Mouse (Mus musculus) left cerebral cortex, adult 6 months (tissue): ENCODE results near the gene Tspan15. TPM values are rescaled to one million over a fixed set of nuclear protein-coding genes. Genes with fewer than 3 reads are reported as not detected.

Experiments
- long read RNA-seq, 2 experiments: library from polyadenylated mRNA; unstranded; transcript quantifications; one replicate each; pipeline ENCODE4 v2.0.0; 2019 to 2020
- polyA plus RNA-seq: library from polyadenylated mRNA; unstranded; fragments of <200 nt; fragmentation: Nextera tagmentation; gene quantifications from 2 replicates; pipeline ENCODE4 v1.2.3, GENCODE M21; 2021

Tspan15 gene
- polyA plus RNA-seq = 20.9 and 27.5 TPM in 2 replicates
- long read RNA-seq, experiment 1, transcript Tspan15-201 (8 exons, 3,638 nt) = major isoform, 119 of 138 reads
- long read RNA-seq, experiment 1, partial matches to known transcripts = 3 of 138 reads
- long read RNA-seq, experiment 1, other reads (novel, unspliced or antisense) = 14 of 138 reads
- long read RNA-seq, experiment 2, transcript Tspan15-201 (8 exons, 3,638 nt) = major isoform, 16 of 23 reads
- long read RNA-seq, experiment 2, partial matches to known transcripts = 4 of 23 reads
- long read RNA-seq, experiment 2, other reads (novel, unspliced or antisense) = 3 of 23 reads

DNA sequence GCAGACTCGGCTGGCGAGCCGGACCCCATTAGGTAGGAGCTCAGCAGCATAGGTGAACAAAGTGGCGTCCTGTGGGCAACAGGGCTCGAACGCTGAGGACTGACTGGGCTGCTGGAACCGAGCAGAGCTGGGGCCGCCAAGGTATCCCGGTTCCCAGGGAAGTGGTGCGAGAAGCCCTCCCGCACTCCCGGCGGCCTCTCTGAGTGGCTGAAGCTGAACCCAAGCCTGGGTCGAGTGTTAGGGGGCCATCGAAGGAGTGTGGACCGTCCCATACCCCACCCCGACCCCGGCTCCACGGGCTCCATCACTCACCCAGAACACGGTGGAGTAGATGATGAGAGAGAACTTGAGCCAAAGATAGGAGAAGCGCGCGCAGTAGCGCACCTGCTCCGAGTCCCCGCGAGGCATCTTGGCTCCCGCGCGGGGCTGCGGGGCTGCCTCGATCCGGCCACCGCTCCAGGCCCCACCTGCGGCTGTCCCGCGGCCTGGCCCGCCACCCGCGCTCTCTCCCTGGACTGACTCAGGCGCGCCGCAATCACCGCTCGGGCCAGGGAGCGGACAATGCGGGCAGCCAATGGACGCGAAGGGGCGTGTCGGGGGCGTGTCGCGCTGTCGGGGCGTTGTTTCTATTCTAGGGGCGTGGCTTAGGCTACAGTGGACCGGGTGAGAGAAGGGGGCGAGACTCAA, at the start of gene Tspan15:
TSS of gene Tspan15 (minus strand) at position 544 of the 687 bp plus-strand sequence.

DNA sequence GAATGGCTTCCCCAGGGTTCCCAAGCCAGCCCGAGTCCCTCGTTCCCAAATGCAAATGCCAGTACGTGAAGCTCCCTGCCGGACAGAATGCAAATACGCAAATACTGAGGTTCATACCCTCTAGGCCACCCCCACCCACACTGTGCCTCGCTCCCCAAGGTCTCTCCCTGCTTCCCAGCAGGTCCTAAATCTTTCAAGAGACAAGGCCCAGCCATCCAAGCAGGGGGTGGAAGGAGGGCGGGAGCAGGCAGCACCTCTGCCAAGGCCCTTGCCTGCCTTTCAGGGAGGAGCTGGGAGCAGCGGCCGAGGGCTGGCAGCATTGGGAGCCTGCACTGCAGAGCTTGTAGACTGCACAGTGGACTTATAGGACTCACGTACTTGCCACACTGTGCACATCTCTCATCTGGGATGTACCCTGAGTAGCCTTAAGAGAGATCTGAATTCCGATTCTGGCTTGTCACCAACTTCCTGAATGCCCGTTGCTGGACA, 21.0 kb upstream of the Tspan15 start, which contains the start of gene Tacr2:
TSS of gene Tacr2 (plus strand) at position 439 of the 489 bp plus-strand sequence.

DNA sequence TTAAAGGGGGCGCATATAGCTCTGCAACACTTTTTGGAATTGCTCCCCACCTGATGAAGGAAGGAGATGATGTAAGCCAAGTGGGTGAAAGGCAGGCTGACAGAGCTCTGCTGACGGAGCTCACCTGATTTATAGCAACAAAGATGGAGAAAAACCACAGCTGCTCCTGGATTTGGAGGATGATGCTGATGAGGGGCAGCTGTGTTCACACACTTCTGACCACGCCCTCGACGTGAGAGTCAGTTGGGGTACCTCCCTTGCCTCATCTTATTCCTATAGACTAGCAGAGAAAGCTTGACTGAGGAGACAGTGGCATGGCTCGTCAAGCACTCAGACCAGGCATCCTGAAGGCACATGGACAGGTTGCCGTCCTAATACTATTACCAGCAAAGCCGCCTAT, 87.2 kb downstream of the Tspan15 start, which contains the start of gene Fam241b:
TSS of gene Fam241b (minus strand) at position 101 of the 400 bp plus-strand sequence.

Other genes starting within 250 kb of the Tspan15 start
- not detected in 2 replicates for gene Neurog3, start 98.2 kb downstream of the Tspan15 start, polyA plus RNA-seq
- gene Fam241b, start 87.3 kb downstream of the Tspan15 start, polyA plus RNA-seq = 36.2 and 48.1 TPM in 2 replicates
- gene Tacr2, start 21.2 kb upstream of the Tspan15 start, polyA plus RNA-seq = 0.19 and 0.37 TPM in 2 replicates
- gene Hk1, start 148.7 kb upstream of the Tspan15 start, polyA plus RNA-seq = 19.9 and 78.0 TPM in 2 replicates
- 2.8 and 3.3 TPM in 2 replicates for gene Hkdc1, start 191.2 kb upstream of the Tspan15 start, polyA plus RNA-seq
- gene 4930507D05Rik, start 218.2 kb upstream of the Tspan15 start, polyA plus RNA-seq = 0.56 and 1.1 TPM in 2 replicates
- 12.8 and 14.4 TPM in 2 replicates for gene Supv3l1, start 218.5 kb upstream of the Tspan15 start, polyA plus RNA-seq